Mouse (Mus musculus) lung, postnatal 0 days (tissue): ENCODE results near the gene Ly6g. TPM values are rescaled to one million over a fixed set of nuclear protein-coding genes. Genes with fewer than 3 reads are reported as not detected.
"Not testable (repeated sequence)": the region's sequence is repeated elsewhere in the genome, so short reads cannot be mapped to it uniquely, and the experiment has no call there.

Source experiments
- ATAC-seq: fragments of 200-750 bp; cut with Nextera tagmentation; 2 replicates; pipeline ENCODE4 v1.8.0; 2017; ENCODE audit warnings: moderate library complexity
- DNase-seq: peaks from one replicate; pipeline ENCODE4 v3.0.0-alpha.2; 2016; ENCODE audit warnings: low spot score
- H3K27ac ChIP-seq: fragments of 300-500 bp; sonication (generic); 2 replicates; pipeline ENCODE4 v1.5.1; 2014; ENCODE audit warnings: antibody characterized with exemption, mild to moderate bottlenecking, low read length, mixed read lengths
- H3K27me3 ChIP-seq: fragments of 300-500 bp; sonication (generic); replicated peaks from 2 replicates; pipeline ENCODE4 v1.6.1; 2014; ENCODE audit warnings: low read length, mixed read lengths; ENCODE audit not compliant: insufficient read depth
- H3K36me3 ChIP-seq: fragments of 300-500 bp; sonication (generic); 2 replicates; pipeline ENCODE4 v1.6.1; 2014; ENCODE audit warnings: low read length, mixed read lengths; ENCODE audit not compliant: insufficient read depth
- H3K4me1 ChIP-seq: fragments of 300-500 bp; sonication (generic); 2 replicates; pipeline ENCODE4 v1.6.1; 2014; ENCODE audit warnings: antibody characterized with exemption, low read depth, low read length, mixed read lengths; ENCODE audit not compliant: insufficient read depth
- H3K4me2 ChIP-seq: fragments of 300-500 bp; sonication (generic); replicated peaks from 2 replicates; pipeline ENCODE4 v1.6.1; 2014; ENCODE audit warnings: low read depth, mild to moderate bottlenecking, low read length, moderate library complexity, mixed read lengths
- H3K4me3 ChIP-seq: fragments of 300-500 bp; sonication (generic); 2 replicates; pipeline ENCODE4 v1.5.1; 2014; ENCODE audit warnings: low read depth, low read length
- H3K9ac ChIP-seq: fragments of 300-500 bp; sonication (generic); replicated peaks from 2 replicates; pipeline ENCODE4 v1.6.1; 2014; ENCODE audit warnings: low read depth, mild to moderate bottlenecking
- H3K9me3 ChIP-seq: fragments of 300-500 bp; sonication (generic); 2 replicates; pipeline ENCODE4 v1.6.1; 2016; ENCODE audit warnings: low read length, mixed read lengths
- CTCF ChIP-seq: IDR thresholded peaks from 2 replicates; pipeline ENCODE4 v1.5.1; 2016; ENCODE audit warnings: antibody characterized with exemption, mild to moderate bottlenecking
- EP300 ChIP-seq: IDR thresholded peaks from 2 replicates; pipeline ENCODE4 v1.6.1; 2016; ENCODE audit warnings: antibody characterized with exemption, mild to moderate bottlenecking, control low read depth
- WGBS: fragments of 180-500 bp; shearing (Covaris S2); extraction: QIAGEN DNeasy Blood & Tissue Kit; methylation state at CpG from one replicate; pipeline ENCODE4 v1.1.7; 2014; 5-methylcytosine and 5-hydroxymethylcytosine counted together
- polyA plus RNA-seq: library from polyadenylated mRNA; unstranded; fragments of >200 nt; fragmentation: Nextera tagmentation; extraction: Ambion mirVana; gene quantifications from 2 replicates; pipeline ENCODE4 v1.2.1, GENCODE M21; 2015

Gene Ly6g
- polyA plus RNA-seq = 0.68 and 0.98 TPM in 2 replicates

DNA sequence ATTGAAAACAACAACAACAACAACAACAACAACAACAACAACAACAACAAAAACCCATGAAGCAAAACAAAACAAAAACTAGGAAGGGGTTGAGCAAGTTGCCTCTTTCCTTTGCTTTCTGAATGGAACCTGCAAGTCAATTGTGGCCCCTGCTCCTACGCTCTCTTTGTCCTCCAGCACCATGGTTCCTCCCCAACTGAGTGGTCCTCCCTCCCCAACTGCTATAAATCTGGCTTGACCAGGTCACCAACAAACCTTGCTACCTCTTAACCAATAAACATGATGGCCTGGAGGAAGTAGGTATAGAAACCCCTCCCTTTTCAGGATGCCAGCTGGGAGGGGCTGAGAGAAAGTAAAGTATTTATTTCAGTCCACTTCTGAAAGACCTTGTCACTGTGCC lies at the start of gene Ly6g:
Ly6g (plus strand) TSS at position 301 of the 400 bp plus-strand sequence.
- Histone ChIP-seq H3K4me3 (no peak within 1 kb of the TSS), H3K27me3 (no peaks in the 10 kb centered on the region), H3K4me2 (no peak within 1 kb of the TSS), H3K9ac (no peak within 1 kb of the TSS), H3K4me1 (no peaks in the 10 kb centered on the region), H3K9me3 (no peaks in the 10 kb centered on the region), H3K27ac (no peak within 1 kb of the TSS), H3K36me3 (no peaks in the 10 kb centered on the region)
- WGBS = 93% methylated on average over 1 of the region's 1 CpGs
- ATAC-seq (no peak), DNase-seq (no peak)
- no peak for TF ChIP-seq CTCF
- no peak for TF ChIP-seq EP300

DNA sequence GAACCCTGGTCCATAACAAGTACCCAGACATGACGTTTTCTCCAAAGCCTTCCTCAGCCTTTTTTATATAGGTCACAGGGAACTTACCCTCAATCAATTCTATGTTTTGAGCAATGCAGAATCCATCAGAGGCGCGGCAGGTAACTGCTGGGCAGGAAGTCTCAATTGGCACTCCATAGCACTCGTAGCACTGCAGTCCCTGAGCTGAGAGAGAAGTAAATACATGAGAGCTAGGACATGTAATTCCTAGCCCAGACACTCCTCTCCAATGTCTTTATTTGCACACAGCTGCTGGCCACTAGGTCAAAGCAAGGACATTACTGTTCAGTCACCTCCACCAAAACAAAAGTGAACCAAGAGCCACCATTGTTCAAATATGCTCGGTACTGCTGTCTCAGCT lies 44.6 kb upstream of the Ly6g start:
- not testable (repeated sequence) for H3K4me1 ChIP-seq, H3K4me2 ChIP-seq, H3K27me3 ChIP-seq, H3K9me3 ChIP-seq, H3K27ac ChIP-seq, H3K4me3 ChIP-seq, H3K9ac ChIP-seq, H3K36me3 ChIP-seq
- 45% methylated on average over 2 of the region's 5 CpGs for WGBS
- ATAC-seq (peak; percentile 85), DNase-seq (peak; percentile 18)

DNA sequence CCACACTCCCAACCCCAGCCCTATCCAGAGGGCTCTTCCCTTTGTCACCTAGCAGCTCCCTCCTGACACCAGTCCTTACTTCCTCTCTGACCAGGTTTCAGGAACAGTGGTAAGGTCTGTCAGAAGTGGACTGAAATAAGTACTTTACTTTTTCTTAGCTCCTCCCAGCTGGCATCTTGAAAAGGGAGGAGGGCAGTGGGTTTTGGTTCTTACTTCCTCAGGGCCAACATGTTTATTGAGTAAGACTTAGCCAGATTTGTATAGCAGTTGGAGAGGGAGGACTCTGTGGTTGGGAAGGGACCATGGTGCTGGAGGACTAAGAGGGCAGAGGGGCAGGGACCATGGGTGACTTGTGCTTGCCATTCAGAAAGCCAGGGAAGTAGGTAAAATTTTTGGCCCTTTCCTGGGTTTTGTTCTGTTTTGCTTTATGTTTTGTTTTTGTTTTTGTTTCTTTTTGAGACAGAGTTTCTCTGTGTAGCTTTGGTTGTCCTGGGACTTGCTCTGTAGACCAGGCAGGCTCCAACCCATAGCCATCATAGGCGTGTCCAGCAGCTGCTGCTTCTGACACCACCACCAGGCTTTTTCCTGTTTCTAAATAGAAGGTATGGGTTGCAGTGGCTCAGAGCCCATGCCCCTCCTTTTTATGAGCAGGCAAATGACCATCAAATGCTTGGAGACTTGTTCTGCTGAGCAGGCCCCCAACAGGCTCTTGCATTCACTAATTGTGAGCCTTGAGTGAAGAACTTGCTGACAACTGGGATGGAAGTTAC lies 43.0 kb upstream of the Ly6g start, which contains the start of gene Ly6c2:
Ly6c2 (minus strand) TSS at position 110 of the 770 bp plus-strand sequence.
- not testable (repeated sequence) for H3K27ac ChIP-seq, H3K27me3 ChIP-seq, H3K9me3 ChIP-seq, H3K4me2 ChIP-seq, H3K4me3 ChIP-seq, H3K36me3 ChIP-seq, H3K9ac ChIP-seq, H3K4me1 ChIP-seq
- DNase-seq = peak; percentile 39
- ATAC-seq = 0 out of 2 replicates have a peak, but pooled peaks have one; percentile 29
- 67% methylated on average over 1 of the region's 1 CpGs for WGBS

DNA sequence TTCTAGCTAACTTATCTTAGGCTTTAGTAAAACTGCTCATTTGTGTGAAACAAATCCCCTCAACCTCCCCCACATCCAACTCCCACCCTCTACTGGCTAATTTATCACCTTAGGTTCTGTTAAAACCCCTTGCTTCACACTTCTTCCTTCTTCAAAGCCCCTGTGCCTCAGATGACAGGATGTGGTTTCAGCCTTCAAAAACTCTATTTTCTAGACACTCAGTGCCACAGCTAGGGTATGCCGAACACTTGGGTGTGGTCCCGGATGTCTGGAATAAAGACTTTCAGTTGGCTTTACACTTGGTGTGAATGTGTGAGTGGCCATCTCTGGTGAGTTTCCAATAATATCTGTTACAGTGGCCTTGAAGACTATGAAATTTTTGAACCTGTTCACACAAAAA lies 38.5 kb upstream of the Ly6g start:
- Histone ChIP-seq H3K9ac (no peak overlapping the region), H3K27me3 (no peaks in the 10 kb centered on the region), H3K9me3 (no peaks in the 10 kb centered on the region), H3K27ac (no peak overlapping the region), H3K36me3 (no peaks in the 10 kb centered on the region), H3K4me2 (no peak overlapping the region), H3K4me1 (no peaks in the 10 kb centered on the region), H3K4me3 (no peak overlapping the region)
- 83% methylated on average over 2 of the region's 2 CpGs for WGBS
- TF ChIP-seq CTCF (no peak), EP300 (no peak)
- DNase-seq = no peak
- ATAC-seq = no peak

DNA sequence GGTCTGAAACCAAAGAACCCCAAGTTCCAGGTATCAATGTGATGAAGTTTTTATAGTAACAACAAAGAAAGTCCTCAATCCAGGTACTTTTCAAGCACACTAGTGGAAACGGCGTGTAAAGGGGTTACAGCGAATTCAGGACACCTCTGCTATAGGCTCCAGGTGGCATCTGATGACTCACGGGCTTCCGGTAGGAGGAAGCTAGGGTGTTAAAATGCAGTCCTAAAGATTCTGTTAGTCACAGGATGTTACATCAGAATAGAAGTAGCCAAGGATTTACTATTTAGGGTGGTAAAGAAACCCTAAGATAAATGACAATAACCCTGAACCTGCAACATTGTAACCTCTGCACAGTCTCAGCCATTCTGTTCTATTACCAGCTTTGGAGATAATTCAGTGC lies 37.6 kb upstream of the Ly6g start:
- H3K9ac ChIP-seq, H3K4me2 ChIP-seq, H3K27ac ChIP-seq, H3K4me3 ChIP-seq, H3K9me3 ChIP-seq, H3K4me1 ChIP-seq, H3K27me3 ChIP-seq, DNase-seq, H3K36me3 ChIP-seq, ATAC-seq: not testable (repeated sequence)
- 89% methylated on average over 5 of the region's 5 CpGs for WGBS

DNA sequence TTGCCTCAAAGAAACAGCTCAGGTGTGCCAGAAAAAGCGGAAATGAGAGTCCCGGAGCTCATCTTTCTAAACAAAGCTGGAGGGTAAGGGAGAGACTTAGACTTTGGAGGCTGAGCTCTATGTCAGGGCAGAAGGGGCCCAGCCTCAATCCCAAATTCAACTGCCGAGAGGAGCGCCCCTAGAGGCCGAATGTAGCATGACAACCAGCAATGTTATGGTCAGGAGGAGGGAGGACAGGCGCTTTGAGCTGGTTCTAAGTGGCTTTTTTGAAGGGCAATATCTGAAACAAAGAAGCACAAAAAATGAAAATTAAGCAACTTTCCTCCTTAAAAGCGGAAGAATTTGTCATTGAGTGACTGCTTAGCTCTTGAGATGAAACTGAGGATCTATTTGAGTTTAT lies 36.3 kb upstream of the Ly6g start:
- H3K9me3 ChIP-seq, H3K9ac ChIP-seq, H3K4me3 ChIP-seq, H3K27ac ChIP-seq, H3K36me3 ChIP-seq, H3K4me1 ChIP-seq, ATAC-seq, H3K27me3 ChIP-seq, H3K4me2 ChIP-seq: not testable (repeated sequence)
- TF ChIP-seq CTCF = peak; percentile 66
- 16% methylated on average over 5 of the region's 7 CpGs for WGBS
- peak; percentile 39 for DNase-seq

DNA sequence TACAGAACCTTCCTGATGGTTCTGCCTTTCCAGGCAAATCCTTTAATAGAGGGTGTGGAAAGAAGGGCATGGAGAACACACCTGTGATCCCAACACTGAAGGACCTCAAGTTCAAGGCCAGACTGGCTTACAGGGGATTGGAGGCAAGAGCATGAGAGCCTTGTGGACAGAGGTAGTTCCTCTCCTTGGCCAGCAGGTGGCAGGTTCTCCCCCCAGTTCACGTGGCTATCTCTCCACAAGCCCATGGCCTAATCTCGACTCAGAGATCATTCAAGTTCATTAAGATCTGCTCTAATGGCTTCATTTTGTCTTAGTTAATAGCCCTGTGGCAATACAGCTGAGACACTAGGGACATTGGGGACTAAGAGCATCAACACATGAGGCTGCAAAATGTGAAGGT lies 35.0 kb upstream of the Ly6g start:
- H3K4me1 ChIP-seq = no peaks in the 10 kb centered on the region

DNA sequence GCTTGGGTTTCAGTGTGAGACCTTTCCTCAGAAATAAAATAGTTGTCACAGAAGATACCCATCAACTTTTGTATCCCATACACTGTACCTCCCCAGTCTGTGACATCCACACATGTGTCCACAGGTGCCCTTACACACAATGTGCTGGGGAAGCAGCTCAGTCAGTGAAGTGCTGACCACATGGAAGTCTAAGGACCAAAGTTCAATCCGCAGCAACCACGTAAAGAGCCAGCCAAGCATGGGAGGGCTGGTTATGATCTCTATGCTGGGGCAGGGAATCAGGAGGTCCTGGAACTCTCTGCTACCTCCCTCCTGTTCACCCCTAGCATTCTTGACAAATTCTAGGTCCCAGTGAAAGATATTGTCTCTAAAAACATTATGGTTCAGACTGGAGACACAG lies 22.7 kb upstream of the Ly6g start:
- H3K4me3 ChIP-seq, DNase-seq, H3K27me3 ChIP-seq, H3K36me3 ChIP-seq, H3K4me2 ChIP-seq, H3K27ac ChIP-seq, H3K9me3 ChIP-seq, H3K9ac ChIP-seq, ATAC-seq, H3K4me1 ChIP-seq: not testable (repeated sequence)
- WGBS = 82% methylated on average over 2 of the region's 2 CpGs

More for the DNA sequence above, 35.0 kb upstream of the Ly6g start:
- Histone ChIP-seq H3K9me3 (no peaks in the 10 kb centered on the region), H3K4me3 (no peak overlapping the region), H3K27ac (no peak overlapping the region), H3K9ac (no peak overlapping the region), H3K36me3 (no peaks in the 10 kb centered on the region), H3K27me3 (no peaks in the 10 kb centered on the region), H3K4me2 (no peak overlapping the region)
- ATAC-seq = no peak
- TF ChIP-seq CTCF (peak; percentile 77), EP300 (no peak)
- peak; percentile 42 for DNase-seq
- 15% methylated on average over 2 of the region's 2 CpGs for WGBS

DNA sequence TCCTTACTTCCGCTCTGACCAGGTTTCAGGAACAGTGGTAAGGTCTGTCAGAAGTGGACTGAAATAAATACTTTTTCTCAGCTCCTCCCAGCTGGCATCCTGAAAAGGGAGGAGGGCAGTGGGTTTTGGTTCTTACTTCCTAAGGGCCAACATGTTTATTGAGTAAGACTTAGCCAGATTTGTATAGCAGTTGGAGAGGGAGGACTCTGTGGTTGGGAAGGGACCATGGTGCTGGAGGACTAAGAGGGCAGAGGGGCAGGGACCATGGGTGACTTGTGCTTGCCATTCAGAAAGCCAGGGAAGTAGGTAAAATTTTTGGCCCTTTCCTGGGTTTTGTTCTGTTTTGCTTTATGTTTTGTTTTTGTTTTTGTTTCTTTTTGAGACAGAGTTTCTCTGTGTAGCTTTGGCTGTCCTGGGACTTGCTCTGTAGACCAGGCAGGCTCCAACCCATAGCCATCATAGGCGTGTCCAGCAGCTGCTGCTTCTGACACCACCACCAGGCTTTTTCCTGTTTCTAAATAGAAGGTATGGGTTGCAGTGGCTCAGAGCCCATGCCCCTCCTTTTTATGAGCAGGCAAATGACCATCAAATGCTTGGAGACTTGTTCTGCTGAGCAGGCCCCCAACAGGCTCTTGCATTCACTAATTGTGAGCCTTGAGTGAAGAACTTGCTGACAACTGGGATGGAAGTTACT lies 19.8 kb upstream of the Ly6g start:
- not testable (repeated sequence) for ATAC-seq, H3K4me2 ChIP-seq, H3K36me3 ChIP-seq, H3K4me1 ChIP-seq, H3K9me3 ChIP-seq, H3K4me3 ChIP-seq, H3K27me3 ChIP-seq, H3K27ac ChIP-seq, H3K9ac ChIP-seq, DNase-seq
- 75% methylated on average over 1 of the region's 2 CpGs for WGBS
